Mouse (Mus musculus): ENCODE measurements around the gene Ankfn1. TPM values are rescaled to one million over a fixed set of nuclear protein-coding genes. Genes with fewer than 3 reads are reported as not detected.

Ankfn1 gene
- total RNA-seq (2021) = under 1 TPM; 0.52 TPM
- long read RNA-seq, experiment 1, partial matches to known transcripts = 0 of 1 reads
- long read RNA-seq, experiment 1, other reads (novel, unspliced or antisense) = 1 of 1 reads
- long read RNA-seq, experiment 2 = 0 reads

- DNase-seq = no peak
Observed at GRCm38 (mm10) chr11:89777431-89777830, at the start of gene Ankfn1. TSS of gene Ankfn1 (minus strand) at chr11:89777653.

- DNase-seq = no peak
Observed at GRCm38 (mm10) chr11:89823661-89824446, 46.4 kb upstream of the Ankfn1 start.

DNA sequence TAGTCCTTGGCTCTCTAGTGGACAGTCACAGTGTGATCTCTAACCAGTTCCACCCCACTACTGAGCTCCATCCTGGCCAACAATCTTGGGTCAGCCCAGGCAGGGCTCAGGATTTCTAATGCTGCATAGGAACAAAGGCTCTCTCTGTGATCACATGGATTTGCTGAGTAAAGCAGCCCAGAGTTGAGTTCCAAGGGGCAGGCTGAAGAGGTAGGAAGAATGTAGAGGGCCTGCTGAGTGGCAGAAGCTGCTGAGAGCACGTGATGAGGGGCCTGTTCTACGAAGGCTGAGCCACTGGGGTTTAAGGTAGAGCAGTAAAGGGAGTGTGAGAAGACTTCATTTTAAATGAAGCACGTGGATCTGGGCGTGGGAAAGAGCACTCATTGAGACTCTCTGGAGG lies 41.1 kb upstream of the Ankfn1 start:
- no peak for DNase-seq

- no peak for DNase-seq
Observed at GRCm38 (mm10) chr11:89811403-89811802, 34.0 kb upstream of the Ankfn1 start.

- no peak for DNase-seq
Observed at GRCm38 (mm10) chr11:89807998-89808397, 30.5 kb upstream of the Ankfn1 start.

GRCm38 (mm10) chr11:89804822-89805221 lies 27.4 kb upstream of the Ankfn1 start:
- no peak for DNase-seq

GRCm38 (mm10) chr11:89803974-89804373 lies 26.5 kb upstream of the Ankfn1 start:
- no peak for DNase-seq

- DNase-seq = no peak
Observed at GRCm38 (mm10) chr11:89792709-89793108, 15.3 kb upstream of the Ankfn1 start.

DNA sequence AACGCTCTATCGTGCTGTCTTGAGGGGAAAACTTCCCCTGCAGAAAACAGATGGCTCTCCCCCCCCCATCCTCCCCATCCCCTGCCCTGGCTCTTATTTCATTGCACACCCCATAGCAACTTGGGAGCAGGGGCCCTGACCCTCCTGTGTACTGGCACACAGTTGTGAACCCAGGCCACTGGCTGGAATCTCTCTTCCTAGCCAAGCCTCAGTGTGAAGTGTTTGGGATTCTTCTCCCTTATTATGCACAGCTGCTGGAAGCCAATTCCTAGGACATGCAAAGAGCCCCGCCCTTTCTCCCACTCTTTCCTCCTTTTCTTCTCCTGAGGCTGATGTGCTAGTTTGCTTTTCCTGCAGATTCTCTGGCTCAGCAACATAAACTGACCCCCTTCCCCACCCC lies 1.4 kb downstream of the Ankfn1 start:
- DNase-seq = no peak

- no peak for DNase-seq
Observed at GRCm38 (mm10) chr11:89774913-89775312, 2.5 kb downstream of the Ankfn1 start.

- no peak for DNase-seq
Observed at GRCm38 (mm10) chr11:89772941-89773340, 4.5 kb downstream of the Ankfn1 start.

DNA sequence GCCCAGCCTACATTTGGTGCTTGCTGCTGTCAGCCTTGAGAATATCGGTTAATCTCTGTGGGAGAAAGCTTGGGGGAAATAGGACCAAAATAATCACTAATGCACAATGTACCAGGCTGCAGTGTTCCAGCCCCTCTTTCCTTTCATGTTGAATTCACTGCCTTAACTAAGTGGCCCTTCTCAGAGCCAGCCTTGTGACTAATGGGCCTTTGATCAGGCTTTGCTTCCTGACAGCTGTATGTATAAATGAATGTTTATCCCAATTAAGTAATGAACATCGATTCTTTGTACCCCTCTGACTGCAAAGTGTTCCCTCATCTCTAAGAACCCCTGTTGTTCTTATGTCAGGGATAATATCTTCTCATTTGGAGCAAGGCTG lies 11.7 kb downstream of the Ankfn1 start:
- no peak for DNase-seq

DNA sequence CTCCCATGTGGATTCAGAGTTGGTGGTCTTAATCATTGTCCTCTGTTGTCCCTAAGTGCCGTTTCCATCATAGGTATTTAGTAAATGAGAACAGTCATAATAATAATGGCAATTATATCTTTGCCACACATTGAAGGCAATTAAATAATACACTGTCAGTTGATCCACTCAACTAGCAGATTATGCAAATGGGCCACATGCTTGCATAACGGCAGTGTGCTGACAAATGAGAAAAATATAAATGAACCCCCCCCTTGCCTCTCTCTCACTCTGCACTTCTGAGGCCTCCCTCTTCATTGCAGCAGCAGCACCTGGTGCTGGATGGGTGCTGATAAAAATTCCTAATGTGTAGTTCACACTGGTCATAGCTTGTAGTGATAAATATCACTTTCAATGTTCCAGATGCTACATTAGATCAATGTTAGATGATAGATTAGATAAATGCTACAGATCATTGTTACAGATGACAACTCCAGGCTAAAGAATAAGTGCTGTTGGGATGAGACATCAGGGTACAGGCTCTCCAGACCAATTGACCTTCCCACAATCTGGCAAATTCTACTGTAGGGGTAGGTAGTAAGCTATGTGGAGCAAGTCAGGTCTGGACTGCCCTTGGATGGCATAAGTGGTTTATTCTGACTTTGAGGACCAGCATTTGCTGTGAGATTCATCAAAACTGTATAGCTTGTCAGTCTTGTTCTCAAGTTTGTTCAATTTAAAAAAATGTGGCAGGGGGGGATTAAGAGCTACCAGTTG lies 12.3 kb downstream of the Ankfn1 start:
- no peak for DNase-seq

- DNase-seq = no peak
Observed at GRCm38 (mm10) chr11:89733973-89734693, 43.3 kb downstream of the Ankfn1 start.

- no peak for DNase-seq
Observed at GRCm38 (mm10) chr11:89733526-89733925, 43.9 kb downstream of the Ankfn1 start.

- peak; percentile 71 for DNase-seq
Observed at GRCm38 (mm10) chr11:89720847-89721246, 56.6 kb downstream of the Ankfn1 start.

- no peak for DNase-seq
Observed at GRCm38 (mm10) chr11:89718491-89718982, 58.9 kb downstream of the Ankfn1 start.

GRCm38 (mm10) chr11:89716351-89716750 lies 61.1 kb downstream of the Ankfn1 start:
- DNase-seq = no peak

DNA sequence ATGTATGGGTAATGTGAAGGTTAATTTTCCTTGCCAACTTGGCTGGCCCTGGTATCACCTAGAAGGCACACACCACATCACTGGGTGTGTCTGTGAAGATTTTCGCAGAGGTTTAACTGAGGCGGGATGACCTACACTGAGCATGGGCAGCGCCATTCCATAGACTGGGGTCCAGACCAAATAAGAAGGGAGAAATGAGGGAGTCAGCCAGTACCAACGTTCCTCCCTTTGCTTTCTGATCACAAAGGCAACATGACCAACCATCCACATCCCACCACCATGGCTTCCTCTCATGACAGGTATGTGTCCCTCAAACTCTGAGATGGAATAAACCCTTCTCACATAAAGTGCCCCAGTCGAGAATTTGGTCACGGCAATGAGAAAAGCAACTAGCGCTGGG lies 68.9 kb downstream of the Ankfn1 start:
- DNase-seq = no peak

GRCm38 (mm10) chr11:89696431-89697403 lies 80.7 kb downstream of the Ankfn1 start:
- DNase-seq = no peak

DNA sequence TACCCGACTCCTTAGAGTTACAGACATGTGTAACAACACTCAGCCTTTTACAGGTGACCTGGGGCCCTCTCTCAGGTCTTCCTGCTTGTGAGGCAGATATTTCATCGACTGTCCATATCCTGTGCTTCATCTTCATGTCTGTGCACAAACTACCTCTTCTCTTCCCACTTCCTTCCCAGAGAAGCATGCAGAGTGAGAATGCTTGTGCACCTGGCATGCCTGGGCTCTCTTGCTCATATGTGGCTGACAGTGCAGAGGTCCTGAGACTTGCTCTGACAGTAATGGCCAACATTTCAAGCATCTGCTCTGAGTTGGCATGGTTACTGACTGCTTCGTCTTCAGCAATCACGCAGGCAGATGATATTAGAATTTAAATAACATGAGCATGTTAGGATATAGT lies 83.8 kb downstream of the Ankfn1 start:
- DNase-seq = no peak
